Mouse (Mus musculus) liver, adult (tissue): ENCODE data around the gene Spryd3.

Experiments
- GATA4 ChIP-seq: IDR thresholded peaks from 2 replicates; pipeline ENCODE4 v1.6.1; 2014; ENCODE audit warnings: mild to moderate bottlenecking, low read length; ENCODE audit not compliant: insufficient replicate concordance

Spryd3 gene

DNA sequence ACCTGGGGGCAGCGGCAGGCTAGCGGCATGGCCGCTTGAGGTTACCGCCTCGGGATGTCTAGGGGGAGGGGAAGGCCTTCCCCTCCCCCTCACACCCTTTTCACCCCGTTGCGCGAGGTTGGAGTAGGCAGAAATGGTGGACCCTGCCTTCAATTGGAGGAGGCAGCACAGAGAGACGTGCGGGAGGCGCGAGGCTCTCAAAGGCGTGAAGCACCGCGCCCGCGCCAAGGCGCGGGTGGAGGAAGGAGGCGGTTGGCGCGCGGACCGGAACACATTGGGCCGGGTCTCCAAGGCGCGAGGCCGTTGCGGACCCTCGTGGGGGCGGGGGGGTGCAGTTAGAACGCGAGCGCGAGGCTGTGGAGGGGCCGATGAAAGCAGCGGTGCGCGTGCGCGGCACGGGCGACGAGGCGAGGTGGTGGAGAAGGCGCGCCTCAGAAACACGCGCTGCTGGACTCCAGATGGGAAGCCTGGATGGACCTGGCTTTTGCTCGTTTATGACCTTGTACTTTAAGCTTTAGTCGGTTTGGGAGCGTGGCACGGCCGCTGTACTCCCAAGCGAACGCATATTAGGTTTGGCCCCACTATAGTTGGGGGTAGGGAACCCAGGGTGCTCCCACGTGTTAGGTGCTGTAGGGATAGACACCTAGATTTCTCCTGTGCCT is 61.8 kb downstream of the Spryd3 start:
- no peak; the same call in 1 of the 2 replicates for TF ChIP-seq GATA4

DNA sequence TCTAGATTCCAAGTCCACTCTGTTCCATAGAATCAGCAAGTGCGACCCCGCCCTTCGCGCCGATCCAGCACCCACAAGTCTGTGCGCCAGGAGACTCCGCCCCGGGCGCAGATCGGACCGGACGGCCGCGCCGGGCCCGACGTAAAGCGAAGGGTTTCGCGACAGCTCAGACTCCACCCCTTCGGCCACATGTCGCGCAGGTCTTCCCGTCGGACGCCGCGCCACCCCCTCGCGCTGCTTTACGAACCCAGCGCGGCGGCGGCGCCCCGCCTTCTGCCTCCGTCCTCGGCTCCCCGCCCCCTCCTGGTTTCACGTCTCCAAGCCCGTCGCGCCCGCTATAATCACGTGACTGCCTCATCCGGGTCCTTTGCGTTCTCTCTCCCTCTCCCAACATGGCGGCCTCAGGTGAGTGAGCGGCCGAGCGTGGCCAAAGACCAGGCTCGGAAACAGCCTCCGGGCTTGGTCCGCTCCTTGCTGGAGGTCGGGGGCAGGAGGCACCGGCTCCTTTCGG is 62.4 kb downstream of the Spryd3 start, which contains the start of gene Eif4b:
Gene Eif4b (plus strand): TSS at position 215 of the 511 bp plus-strand sequence.
- peak; percentile 47; the same call in 1 of the 2 replicates for TF ChIP-seq GATA4

DNA sequence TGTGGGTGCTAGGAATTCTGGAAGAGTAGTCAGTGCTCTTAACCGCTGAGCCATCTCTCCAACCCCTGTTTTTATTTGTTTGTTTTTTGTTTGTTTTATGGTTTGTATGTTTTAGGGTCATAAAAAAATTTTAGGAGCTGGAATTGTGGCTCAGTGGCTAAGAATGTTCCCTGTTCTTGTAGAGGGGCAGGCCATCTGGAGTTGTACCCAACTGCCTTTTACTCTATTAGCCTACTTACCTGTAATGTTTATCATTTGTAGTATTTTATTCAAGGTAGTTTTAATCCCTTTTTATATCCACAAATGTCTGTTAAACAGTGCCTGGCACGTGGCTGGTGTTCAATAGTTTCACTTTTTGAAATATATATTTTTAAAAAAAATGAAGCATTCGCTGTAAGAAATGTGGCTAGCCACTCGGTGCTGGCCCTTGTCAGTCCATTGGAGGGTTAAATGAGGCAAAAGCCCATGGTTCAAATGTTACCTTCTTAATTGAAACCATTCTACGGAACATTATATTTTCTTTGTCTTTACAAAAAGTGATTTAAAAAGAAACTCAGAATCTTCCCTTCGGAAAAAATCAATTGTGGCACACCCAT is 63.0 kb downstream of the Spryd3 start:
- TF ChIP-seq GATA4: no peak

DNA sequence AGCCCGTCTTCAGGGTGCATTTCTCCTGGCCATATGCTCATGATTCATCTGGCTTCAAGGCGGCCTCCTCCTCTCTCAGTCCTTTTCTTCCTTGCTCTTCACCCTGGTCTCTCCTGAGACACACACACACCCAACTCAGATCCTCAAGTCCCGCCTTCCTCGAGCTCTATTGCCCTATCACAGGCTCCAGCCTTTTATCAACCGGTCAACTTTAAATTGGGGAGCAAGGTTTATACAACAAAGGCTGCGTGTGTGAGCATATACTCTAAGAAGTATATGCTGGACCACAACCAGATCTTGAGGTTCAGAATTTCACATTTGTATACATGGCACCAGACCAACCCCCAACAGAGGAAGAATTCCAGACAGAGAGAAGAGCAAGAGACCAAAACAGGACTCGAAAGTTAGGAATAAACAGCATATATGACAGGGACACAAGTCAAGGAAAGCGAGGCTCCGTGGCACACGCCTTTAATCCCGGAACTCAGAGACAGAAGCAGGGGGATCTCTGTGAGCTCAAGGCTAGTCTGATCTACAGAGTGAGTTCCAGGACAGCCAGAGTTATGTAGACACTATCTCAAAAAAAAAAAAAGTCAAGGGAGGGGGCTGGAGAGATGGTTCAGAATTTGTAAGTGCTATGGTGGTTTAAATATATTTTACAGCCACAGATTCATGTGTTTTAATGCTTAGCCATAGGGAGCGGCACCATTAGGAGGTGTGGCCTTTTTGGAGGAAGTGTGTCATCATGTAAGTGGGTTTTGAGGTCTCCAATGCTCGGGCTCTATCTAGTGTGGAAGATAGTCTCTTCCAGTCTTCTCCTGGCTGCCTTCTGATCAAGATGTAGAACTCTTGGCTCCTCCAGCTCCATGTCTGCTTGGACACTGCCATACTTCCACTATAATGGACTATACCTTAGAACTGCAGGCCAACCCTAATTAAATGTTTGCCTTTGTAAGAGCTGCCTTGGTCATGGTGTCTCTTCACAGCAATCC is 65.3 kb downstream of the Spryd3 start:
- no peak for TF ChIP-seq GATA4
